Comparison of ENCODE assay signal across 19 mouse cellular contexts in the genomic region with DNA sequence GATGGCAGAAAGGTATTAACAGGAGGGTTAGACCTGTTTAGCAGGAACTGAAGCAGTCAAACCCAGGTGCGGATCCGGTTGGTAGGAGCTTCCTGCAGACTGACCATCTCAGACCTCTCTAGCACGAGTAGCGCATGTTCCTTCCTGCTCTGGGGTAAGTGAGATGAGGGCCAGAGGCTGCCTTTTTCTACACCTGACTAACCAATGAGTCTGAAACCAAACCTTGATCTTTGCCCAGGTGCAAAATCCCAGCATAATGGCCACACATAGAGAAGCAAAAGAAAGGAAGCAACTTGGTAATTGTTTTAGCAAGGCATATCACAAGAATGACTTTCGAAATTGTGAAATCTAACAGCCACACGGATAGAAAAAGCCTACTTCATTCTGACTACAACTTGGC. TPM values are rescaled to one million over a fixed set of nuclear protein-coding genes. Genes with fewer than 3 reads are reported as not detected.
DNase-seq lines count a peak whose midpoint lies in the region; ATAC-seq and TF ChIP-seq lines count a peak whose summit lies in the region.
"Had no signal": no experiment of that assay in that cellular context is flagged by ENCODE, and none has a peak within 500 bp of the region (broad histone marks: within the 10 kb centered on the region; RNA-seq: fewer than 3 reads in every experiment).

No protein-coding gene starts in this region.

- no peak overlapping the region for H3K4me2 ChIP-seq in kidney, embryonic 14.5 days (replicated peaks; ENCODE audit: low read depth, low read length)
- H3K4me2 ChIP-seq: embryonic facial prominence, embryonic 13.5 days; forebrain, embryonic 12.5 days; heart, embryonic 12.5 days had no signal

- H3K4me3 ChIP-seq in kidney, embryonic 14.5 days (ENCODE audit: low read length), result no peak overlapping the region
- H3K4me3 ChIP-seq in lung, adult 2 months (replicated peaks; ENCODE audit: extremely low read depth, low read depth, low read length), result no peak overlapping the region
- H3K4me3 ChIP-seq: embryonic facial prominence, embryonic 13.5 days; forebrain, embryonic 12.5 days; heart, embryonic 12.5 days; hindbrain, embryonic 10.5 days had no signal

- 85% methylated on average over 6 of the region's 6 CpGs for WGBS in kidney, embryonic 14.5 days
- WGBS in lung, adult 2 months, result 76% methylated on average over 6 of the region's 6 CpGs

- no peak for TF ChIP-seq POLR2A in lung, adult 2 months (IDR thresholded peaks at IDR 0.05; ENCODE audit: borderline replicate concordance, extremely low read depth, low read depth, low read length)

- H3K27me3 ChIP-seq in kidney, embryonic 14.5 days (ENCODE audit: control insufficient read depth, insufficient read depth, low read length), result no peaks in the 10 kb centered on the region
- H3K27me3 ChIP-seq: embryonic facial prominence, embryonic 13.5 days; forebrain, embryonic 12.5 days; heart, embryonic 12.5 days had no signal

- peak; percentile 50 for DNase-seq in kidney, adult 11 months
- DNase-seq in kidney, postnatal 4 days, result no peak
- DNase-seq in kidney, adult 9 months, result peak; percentile 79
- peak; percentile 43 to 60 for DNase-seq in kidney, postnatal 36 days
- DNase-seq in lung, adult 2 months, result no peak
- DNase-seq in adrenal gland, adult 2 months, result no peak
- DNase-seq: adrenal gland, postnatal 14 days; cerebellum, adult 18-20 months; cerebellum, adult 9-11 months; cerebellum, postnatal 36 days; gastrocnemius, postnatal 10 days had no signal

- H3K9ac ChIP-seq in kidney, embryonic 14.5 days (ENCODE audit: low read depth, low read length), result no peak overlapping the region
- H3K9ac ChIP-seq: embryonic facial prominence, embryonic 13.5 days; forebrain, embryonic 12.5 days; heart, embryonic 12.5 days had no signal

- ATAC-seq in kidney, embryonic 14.5 days (ENCODE audit: low FRiP score, low TSS enrichment), result no peak
- ATAC-seq: forebrain, embryonic 16.5 days had no signal

- no peak for TF ChIP-seq CTCF in lung, adult 2 months (IDR thresholded peaks at IDR 0.05; ENCODE audit: insufficient read depth, low read length)

- H3K4me1 ChIP-seq in kidney, embryonic 14.5 days (ENCODE audit: control insufficient read depth, insufficient read depth, low read length), result no peaks in the 10 kb centered on the region
- H3K4me1 ChIP-seq in lung, adult 2 months (ENCODE audit: control insufficient read depth, insufficient read depth, low read length), result no peaks in the 10 kb centered on the region
- H3K4me1 ChIP-seq: embryonic facial prominence, embryonic 13.5 days; forebrain, embryonic 12.5 days; heart, embryonic 12.5 days had no signal

- H3K27ac ChIP-seq in kidney, embryonic 14.5 days (ENCODE audit: low read depth, low read length), result no peak overlapping the region
- H3K27ac ChIP-seq: embryonic facial prominence, embryonic 13.5 days; forebrain, embryonic 12.5 days; hindbrain, embryonic 10.5 days had no signal

- H3K36me3 ChIP-seq in kidney, embryonic 14.5 days (ENCODE audit: control insufficient read depth, insufficient read depth, low read length), result no peaks in the 10 kb centered on the region
- H3K36me3 ChIP-seq: embryonic facial prominence, embryonic 13.5 days; forebrain, embryonic 12.5 days; heart, embryonic 12.5 days; hindbrain, embryonic 10.5 days had no signal

- no peaks in the 10 kb centered on the region for H3K9me3 ChIP-seq in kidney, embryonic 14.5 days (ENCODE audit: control insufficient read depth, low read length)
- H3K9me3 ChIP-seq: embryonic facial prominence, embryonic 13.5 days; forebrain, embryonic 12.5 days; heart, embryonic 12.5 days; hindbrain, embryonic 10.5 days had no signal

RNA-seq across cellular contexts. Expression of gene Aoah, which starts 9.9 kb away (rescaled TPM):
- 0.57 and 0.95 TPM in 2 replicates for polyA plus RNA-seq in kidney, embryonic 14.5 days (2014; fragmentation: Nextera tagmentation; extraction: Ambion mirVana)
- polyA plus RNA-seq in lung, adult 2 months (2012; rRNA removed), result 0.53 and 0.66 TPM in 2 replicates
- 1 to 10 TPM; 1.1 to 1.6 TPM for total RNA-seq in adrenal gland, adult 2 months (2021)
- polyA plus RNA-seq in adrenal gland, adult 2 months (2012; rRNA removed), result 0.22 and 0.34 TPM in 2 replicates
- total RNA-seq: MEL had no signal
- polyA plus RNA-seq: C2C12 had no signal

Comparison
In these comparisons a context has a peak if more than half of its experiments do, and no peak if none do; other contexts are left out.
1. DNase-seq: peak in kidney, adult 11 months (single experiment), kidney, adult 9 months (single experiment) and kidney, postnatal 36 days (2 of 2); none in kidney, postnatal 4 days (0 of 2), lung, adult 2 months (single experiment) and adrenal gland, adult 2 months (single experiment).